Mouse (Mus musculus) intestine, embryonic 14.5 days (tissue): Measurements from ENCODE around the gene Abcf2. TPM values are rescaled to one million over a fixed set of nuclear protein-coding genes. Genes with fewer than 3 reads are reported as not detected.
A peak's percentile ranks its signal among the peaks of the same experiment; 100 is the strongest.

Experiments used
- ATAC-seq: fragments of 200-750 bp; cut with Nextera tagmentation; replicated peaks from 2 replicates; pipeline ENCODE4 v1.8.0; 2017; ENCODE audit warnings: low read depth, moderate number of reproducible peaks, moderate TSS enrichment, moderate library complexity; ENCODE audit not compliant: low FRiP score, low TSS enrichment
- DNase-seq: peaks from one replicate; pipeline ENCODE4 v3.0.0-alpha.2; 2018; ENCODE audit warnings: low spot score
- H3K27ac ChIP-seq: fragments of 300-500 bp; sonication (generic); 2 replicates; pipeline ENCODE4 v1.5.1; 2014; ENCODE audit warnings: low read depth, mild to moderate bottlenecking, control low read depth
- H3K27me3 ChIP-seq: fragments of 300-500 bp; sonication (generic); replicated peaks from 2 replicates; pipeline ENCODE4 v1.6.1; 2014; ENCODE audit warnings: low read length, control low read depth; ENCODE audit not compliant: control insufficient read depth, insufficient read depth
- H3K36me3 ChIP-seq: fragments of 300-500 bp; sonication (generic); 2 replicates; pipeline ENCODE4 v1.6.1; 2014; ENCODE audit warnings: low read length, control low read depth; ENCODE audit not compliant: control insufficient read depth, insufficient read depth
- H3K4me1 ChIP-seq: fragments of 300-500 bp; sonication (generic); replicated peaks from 2 replicates; pipeline ENCODE4 v1.6.1; 2014; ENCODE audit warnings: low read length, control low read depth, mixed read lengths; ENCODE audit not compliant: control insufficient read depth, insufficient read depth
- H3K4me2 ChIP-seq: fragments of 300-500 bp; sonication (generic); 2 replicates; pipeline ENCODE4 v1.6.1; 2014; ENCODE audit warnings: low read length
- H3K4me3 ChIP-seq: fragments of 300-500 bp; sonication (generic); 2 replicates; pipeline ENCODE4 v1.5.1; 2014; ENCODE audit warnings: low read depth, low read length, control low read depth, mixed read lengths
- H3K9ac ChIP-seq: fragments of 300-500 bp; sonication (generic); 2 replicates; pipeline ENCODE4 v1.6.1; 2014; ENCODE audit warnings: mild to moderate bottlenecking, low read length
- H3K9me3 ChIP-seq: fragments of 300-500 bp; sonication (generic); 2 replicates; pipeline ENCODE4 v1.6.1; 2016; ENCODE audit warnings: low read length, control low read depth; ENCODE audit not compliant: control insufficient read depth
- WGBS: fragments of 180-500 bp; shearing (Covaris S2); extraction: QIAGEN DNeasy Blood & Tissue Kit; methylation state at CpG from one replicate; pipeline ENCODE4 v1.1.7; 2014; 5-methylcytosine and 5-hydroxymethylcytosine counted together
- microRNA counts: library from miRNA; unstranded; fragments of <30 nt; microRNA quantifications from one replicate; lab custom pipeline; 2016
- microRNA-seq: library from miRNA; unstranded; fragments of <30 nt; microRNA quantifications from one replicate; pipeline ENCODE4, GENCODE M21; 2016
- polyA plus RNA-seq: library from polyadenylated mRNA; unstranded; fragments of >200 nt; fragmentation: Nextera tagmentation; extraction: Ambion mirVana; gene quantifications from 2 replicates; pipeline ENCODE4 v1.2.1, GENCODE M21; 2014

Abcf2 gene
- polyA plus RNA-seq, 1 experiment from 2014 or later = 98.4 TPM

GRCm38 (mm10) chr5:24523806-24524205, 53.5 kb downstream of the Abcf2 start:
- 55% methylated on average over 8 of the region's 8 CpGs for WGBS
- H3K27ac ChIP-seq = no peak overlapping the region
- peaks cover 85% of the 10 kb centered on the region for H3K27me3 ChIP-seq
- no peak for ATAC-seq
- DNase-seq = no peak
- H3K4me3 ChIP-seq = no peak overlapping the region
- H3K4me2 ChIP-seq = no peak overlapping the region
- H3K36me3 ChIP-seq = no peaks in the 10 kb centered on the region
- no peaks in the 10 kb centered on the region for H3K4me1 ChIP-seq
- H3K9me3 ChIP-seq = no peaks in the 10 kb centered on the region
- H3K9ac ChIP-seq = no peak overlapping the region

- WGBS = 58% methylated on average over 8 of the region's 8 CpGs
Observed at GRCm38 (mm10) chr5:24521366-24521765, 55.9 kb downstream of the Abcf2 start.

More at GRCm38 (mm10) chr5:24521366-24521765, 55.9 kb downstream of the Abcf2 start:
- Histone ChIP-seq H3K9me3 (no peaks in the 10 kb centered on the region), H3K27me3 (peaks cover 65% of the 10 kb centered on the region), H3K36me3 (no peaks in the 10 kb centered on the region), H3K4me2 (no peak overlapping the region), H3K4me1 (no peaks in the 10 kb centered on the region), H3K9ac (no peak overlapping the region), H3K27ac (no peak overlapping the region), H3K4me3 (no peak overlapping the region)
- no peak for DNase-seq
- no peak for ATAC-seq

MicroRNAs encoded within 50 kb of the gene (microRNA counts, 519-probe panel; counts per million panel counts)
- microRNA mmu-miR-671-3p (lab: Ali Mortazavi, UCI) (not detected), microRNA mmu-miR-671-5p (lab: Ali Mortazavi, UCI) (not detected)

Small RNA genes lying within 50 kb of the gene (microRNA-seq; reads per million reads assigned to microRNA genes)
- 495 reads per million, percentile 73 among the genes with 10 or more reads in this experiment for gene Mir671

Other genes with a start within 250 kb of the Abcf2 start
- gene Kcnh2, start 225.9 kb downstream of the Abcf2 start, polyA plus RNA-seq = 9.0 and 11.2 TPM in 2 replicates
- gene Nos3, start 212.7 kb downstream of the Abcf2 start, polyA plus RNA-seq = 6.6 and 6.8 TPM in 2 replicates
- 0.66 and 1.0 TPM in 2 replicates for gene Atg9b, start 185.3 kb downstream of the Abcf2 start, polyA plus RNA-seq
- gene Abcb8, start 183.8 kb downstream of the Abcf2 start, polyA plus RNA-seq = 56.4 and 64.0 TPM in 2 replicates
- not detected in 2 replicates for gene Asic3, start 164.1 kb downstream of the Abcf2 start, polyA plus RNA-seq
- 41.2 and 47.4 TPM in 2 replicates for gene Cdk5, start 153.9 kb downstream of the Abcf2 start, polyA plus RNA-seq
- 32.7 and 35.7 TPM in 2 replicates for gene Slc4a2, start 153.6 kb downstream of the Abcf2 start, polyA plus RNA-seq
- gene Fastk, start 132.2 kb downstream of the Abcf2 start, polyA plus RNA-seq = 105 and 107 TPM in 2 replicates
- 22.7 and 22.9 TPM in 2 replicates for gene Tmub1, start 129.6 kb downstream of the Abcf2 start, polyA plus RNA-seq
- gene Agap3, start 125.3 kb downstream of the Abcf2 start, polyA plus RNA-seq = 22.0 and 22.9 TPM in 2 replicates
- gene Gbx1, start 50.3 kb downstream of the Abcf2 start, polyA plus RNA-seq = 0.07 TPM in 1 of 2 replicates, not detected in the other
- 0.28 and 0.32 TPM in 2 replicates for gene Asb10, start 36.5 kb downstream of the Abcf2 start, polyA plus RNA-seq
- gene 4931409K22Rik, start 20.7 kb downstream of the Abcf2 start, polyA plus RNA-seq = 0.15 TPM in 1 of 2 replicates, not detected in the other
- gene Chpf2, start 9.3 kb upstream of the Abcf2 start, polyA plus RNA-seq = 8.6 and 10.6 TPM in 2 replicates
- gene Smarcd3, start 46.9 kb upstream of the Abcf2 start, polyA plus RNA-seq = 26.2 and 27.5 TPM in 2 replicates
- 34.0 and 36.6 TPM in 2 replicates for gene Nub1, start 108.1 kb upstream of the Abcf2 start, polyA plus RNA-seq
- gene Wdr86, start 153.3 kb upstream of the Abcf2 start, polyA plus RNA-seq = 17.6 and 18.7 TPM in 2 replicates
- gene Crygn, start 180.5 kb upstream of the Abcf2 start, polyA plus RNA-seq = 1.3 and 2.3 TPM in 2 replicates